Mouse (Mus musculus): ENCODE results near the gene Tefm. TPM values are rescaled to one million over a fixed set of nuclear protein-coding genes. Genes with fewer than 3 reads are reported as not detected.
A peak's percentile ranks its signal among the peaks of the same experiment; 100 is the strongest.

Tefm gene
- polyA plus RNA-seq, 1 experiment from 2014 or later, result 25.4 TPM

- Histone ChIP-seq H3K36me3 (ENCODE audit: control insufficient read depth, insufficient read depth, low read length) (peaks cover 8% of the 10 kb centered on the region; the same call in 1 of the 2 replicates), H3K9ac (replicated peaks; ENCODE audit: low read length) (peak overlapping the region; percentile 80; the same call in 1 of the 2 replicates), H3K27me3 (ENCODE audit: control insufficient read depth, insufficient read depth, low read length) (no peaks in the 10 kb centered on the region), H3K4me3 (replicated peaks; ENCODE audit: low read depth, low read length) (peak overlapping the region; percentile 94; the same call in 1 of the 2 replicates), H3K4me2 (ENCODE audit: low read length) (peak overlapping the region; percentile 86), H3K27ac (replicated peaks; ENCODE audit: low read depth, low read length) (no peak overlapping the region), H3K9me3 (ENCODE audit: control insufficient read depth, low read length) (no peaks in the 10 kb centered on the region), H3K4me1 (ENCODE audit: control insufficient read depth, insufficient read depth, low read length) (peaks cover 4% of the 10 kb centered on the region; the same call in 1 of the 2 replicates)
- DNase-seq, result no peak
- WGBS, result 50% methylated on average over 3 of the region's 3 CpGs
- ATAC-seq (ENCODE audit: low FRiP score, low TSS enrichment), result no peak
Observed at GRCm38 (mm10) chr11:80090555-80091164, 51.3 kb downstream of the Tefm start.

GRCm38 (mm10) chr11:80089817-80090214 lies 52.2 kb downstream of the Tefm start:
- Histone ChIP-seq H3K9ac (replicated peaks; ENCODE audit: low read length) (peak overlapping the region; percentile 80), H3K4me1 (ENCODE audit: control insufficient read depth, insufficient read depth, low read length) (peaks cover 4% of the 10 kb centered on the region; the same call in 1 of the 2 replicates), H3K27ac (replicated peaks; ENCODE audit: low read depth, low read length) (no peak overlapping the region), H3K27me3 (ENCODE audit: control insufficient read depth, insufficient read depth, low read length) (no peaks in the 10 kb centered on the region), H3K36me3 (ENCODE audit: control insufficient read depth, insufficient read depth, low read length) (peaks cover 5% of the 10 kb centered on the region; the same call in 1 of the 2 replicates), H3K9me3 (ENCODE audit: control insufficient read depth, low read length) (no peaks in the 10 kb centered on the region), H3K4me2 (ENCODE audit: low read length) (peak overlapping the region; percentile 86), H3K4me3 (replicated peaks; ENCODE audit: low read depth, low read length) (peak overlapping the region; percentile 94)
- DNase-seq (peak; percentile 1), ATAC-seq (ENCODE audit: low FRiP score, low TSS enrichment) (no peak)
- 1% methylated on average over 14 of the region's 14 CpGs for WGBS

DNA sequence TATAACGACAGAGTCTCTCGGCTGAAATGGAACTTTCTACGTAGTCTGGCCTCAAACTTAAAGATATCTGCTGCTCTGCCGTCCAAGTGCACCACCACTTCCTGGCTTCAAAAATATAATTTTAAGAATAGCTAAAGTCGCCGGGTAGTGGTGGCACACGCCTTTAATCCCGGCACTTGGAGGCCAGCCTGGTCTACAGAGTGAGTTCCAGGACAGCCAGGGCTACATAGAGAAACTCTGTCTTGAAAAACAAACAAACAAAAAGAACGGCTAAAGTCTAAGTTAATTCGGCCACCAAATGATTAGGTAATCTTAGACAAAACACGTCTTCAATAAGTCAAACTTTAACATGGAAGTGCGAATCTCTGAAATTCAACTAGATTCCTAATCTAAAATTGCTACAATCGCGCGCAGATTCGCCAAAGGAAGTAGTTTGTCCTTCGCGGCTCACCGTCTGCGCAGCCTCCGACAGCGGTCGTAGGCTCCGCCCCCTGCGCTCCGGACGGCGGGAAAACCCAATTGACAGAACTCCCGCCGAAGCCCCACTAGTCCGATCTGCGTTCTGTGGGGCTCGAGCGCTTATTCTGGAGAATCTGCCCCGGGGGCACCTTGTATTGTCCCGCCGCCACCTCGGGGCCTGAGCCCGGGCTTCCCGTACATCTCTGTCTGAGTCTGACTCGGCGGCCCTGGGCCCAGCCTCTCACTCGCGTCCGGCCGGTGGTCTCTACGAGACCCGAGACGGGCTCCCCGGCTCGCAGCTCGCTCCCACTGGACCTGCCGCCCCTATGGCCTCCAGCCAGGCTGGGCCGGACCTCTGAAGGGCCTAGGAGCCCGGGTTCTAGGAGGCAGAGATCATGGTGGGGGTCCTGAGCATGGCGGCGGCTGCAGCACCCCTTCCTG lies 52.8 kb downstream of the Tefm start, which contains the start of gene Atad5:
TSS of gene Atad5 (plus strand) at position 484 of the 900 bp plus-strand sequence.
- peak; percentile 64; the same call in 1 of the 2 replicates for ATAC-seq (ENCODE audit: low FRiP score, low TSS enrichment)
- DNase-seq, result peak; percentile 96
- no peaks in the 10 kb centered on the region for H3K9me3 ChIP-seq (ENCODE audit: control insufficient read depth, low read length)
- H3K4me1 ChIP-seq (ENCODE audit: control insufficient read depth, insufficient read depth, low read length), result peaks cover 4% of the 10 kb centered on the region; the same call in 1 of the 2 replicates
- peak within 1 kb of the TSS; percentile 80 for H3K9ac ChIP-seq (replicated peaks; ENCODE audit: low read length)
- H3K4me3 ChIP-seq (replicated peaks; ENCODE audit: low read depth, low read length), result peak within 1 kb of the TSS; percentile 94
- 5% methylated on average over 57 of the region's 57 CpGs for WGBS
- H3K4me2 ChIP-seq (ENCODE audit: low read length), result peak within 1 kb of the TSS; percentile 86
- peaks cover 2% of the 10 kb centered on the region; the same call in 1 of the 2 replicates for H3K36me3 ChIP-seq (ENCODE audit: control insufficient read depth, insufficient read depth, low read length)
- H3K27ac ChIP-seq (replicated peaks; ENCODE audit: low read depth, low read length), result no peak within 1 kb of the TSS
- no peaks in the 10 kb centered on the region for H3K27me3 ChIP-seq (ENCODE audit: control insufficient read depth, insufficient read depth, low read length)

DNA sequence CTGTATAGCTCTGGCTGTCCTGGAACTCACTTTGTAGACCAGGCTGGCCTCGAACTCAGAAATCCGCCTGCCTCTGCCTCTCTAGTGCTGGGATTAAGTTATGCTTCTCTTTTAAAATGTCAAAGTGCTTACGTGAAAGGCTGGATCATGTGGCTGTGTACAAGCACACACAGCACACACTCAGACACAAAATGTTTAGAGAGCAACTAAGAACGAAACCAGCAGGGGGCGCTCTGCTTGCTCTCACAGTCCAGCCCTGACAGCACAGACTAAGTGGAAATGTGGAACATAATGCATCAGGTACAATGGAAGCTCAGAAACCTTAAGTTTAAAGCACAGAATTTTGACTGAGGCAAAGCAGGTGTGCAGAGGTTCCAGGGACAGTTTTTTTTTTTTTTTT lies 55.1 kb downstream of the Tefm start:
- 5% methylated on average over 5 of the region's 5 CpGs for WGBS
- H3K9me3 ChIP-seq (ENCODE audit: control insufficient read depth, low read length), result no peaks in the 10 kb centered on the region
- no peak overlapping the region for H3K4me3 ChIP-seq (replicated peaks; ENCODE audit: low read depth, low read length)
- no peak overlapping the region for H3K4me2 ChIP-seq (ENCODE audit: low read length)
- H3K27ac ChIP-seq (replicated peaks; ENCODE audit: low read depth, low read length), result no peak overlapping the region
- H3K4me1 ChIP-seq (ENCODE audit: control insufficient read depth, insufficient read depth, low read length), result peaks cover 4% of the 10 kb centered on the region; the same call in 1 of the 2 replicates
- DNase-seq, result peak; percentile 87
- no peaks in the 10 kb centered on the region for H3K27me3 ChIP-seq (ENCODE audit: control insufficient read depth, insufficient read depth, low read length)
- no peak; the same call in 1 of the 2 replicates for ATAC-seq (ENCODE audit: low FRiP score, low TSS enrichment)
- no peaks in the 10 kb centered on the region for H3K36me3 ChIP-seq (ENCODE audit: control insufficient read depth, insufficient read depth, low read length)
- H3K9ac ChIP-seq (replicated peaks; ENCODE audit: low read length), result no peak overlapping the region

Other genes starting within 250 kb of the Tefm start
- gene Utp6, start 179.8 kb downstream of the Tefm start, polyA plus RNA-seq (2014; fragmentation: Nextera tagmentation; extraction: Ambion mirVana), result 32.9 and 51.9 TPM in 2 replicates
- 18.1 and 21.4 TPM in 2 replicates for gene Suz12, start 149.1 kb downstream of the Tefm start, polyA plus RNA-seq (2014; fragmentation: Nextera tagmentation; extraction: Ambion mirVana)
- 9.2 and 12.7 TPM in 2 replicates for gene Crlf3, start 61.2 kb downstream of the Tefm start, polyA plus RNA-seq (2014; fragmentation: Nextera tagmentation; extraction: Ambion mirVana)
- 5.9 and 7.1 TPM in 2 replicates for gene Atad5, start 52.8 kb downstream of the Tefm start, polyA plus RNA-seq (2014; fragmentation: Nextera tagmentation; extraction: Ambion mirVana)
- 2.2 and 3.2 TPM in 2 replicates for gene Adap2, start 11.9 kb upstream of the Tefm start, polyA plus RNA-seq (2014; fragmentation: Nextera tagmentation; extraction: Ambion mirVana)
- 1.5 and 3.0 TPM in 2 replicates for gene Rnf135, start 41.7 kb upstream of the Tefm start, polyA plus RNA-seq (2014; fragmentation: Nextera tagmentation; extraction: Ambion mirVana)
- gene Rhot1, start 66.8 kb upstream of the Tefm start, polyA plus RNA-seq (2014; fragmentation: Nextera tagmentation; extraction: Ambion mirVana), result 67.9 and 86.3 TPM in 2 replicates
- 7.3 and 12.2 TPM in 2 replicates for gene Rhbdl3, start 158.7 kb upstream of the Tefm start, polyA plus RNA-seq (2014; fragmentation: Nextera tagmentation; extraction: Ambion mirVana)
- gene 5730455P16Rik, start 235.9 kb upstream of the Tefm start, polyA plus RNA-seq (2014; fragmentation: Nextera tagmentation; extraction: Ambion mirVana), result 26.3 and 40.1 TPM in 2 replicates
- 222 and 237 TPM in 2 replicates for gene Zfp207, start 241.1 kb upstream of the Tefm start, polyA plus RNA-seq (2014; fragmentation: Nextera tagmentation; extraction: Ambion mirVana)

Measured in midbrain, embryonic 14.5 days (tissue).